ENCODE assay signal across 8 mouse cellular contexts in genomic region chr19:53903507-53904321, GRCm38 (mm10). TPM values are rescaled to one million over a fixed set of nuclear protein-coding genes. Genes with fewer than 3 reads are reported as not detected.
A peak's percentile ranks its signal among the peaks of the same experiment; 100 is the strongest.
DNase-seq lines count a peak whose midpoint lies in the region; ATAC-seq and TF ChIP-seq lines count a peak whose summit lies in the region.

No protein-coding gene starts in this region.

- H3K79me2 ChIP-seq in MEL (ENCODE audit: control insufficient read depth, insufficient read depth, low read length, poor library complexity) = peaks cover 12% of the 10 kb centered on the region

- peaks cover 0 to 14% of the 10 kb centered on the region in 2 experiments; a peak in 3 of 4 replicates for H3K36me3 ChIP-seq in MEL (ENCODE audit: control insufficient read depth in 1 of 2, insufficient read depth in 2 of 2, low read length in 2 of 2)
- no peaks in the 10 kb centered on the region for H3K36me3 ChIP-seq in forebrain, postnatal 0 days (ENCODE audit: insufficient read depth)
- H3K36me3 ChIP-seq in lung, embryonic 16.5 days (ENCODE audit: control insufficient read depth, insufficient read depth, low read length) = no peaks in the 10 kb centered on the region; the same call in 1 of the 2 replicates

- peak; percentile 19 for TF ChIP-seq RAD21 in MEL (IDR thresholded peaks at IDR 0.05; ENCODE audit: low read depth, low read length)

- WGBS in forebrain, postnatal 0 days = under 1% methylated on average over 76 of the region's 83 CpGs
- WGBS in lung, embryonic 16.5 days = under 1% methylated on average over 54 of the region's 83 CpGs

- DNase-seq in MEL (ENCODE audit: low read depth, low spot score) = peak; percentile 88
- peak; percentile 58 for DNase-seq in cerebellum, adult 11 months
- DNase-seq in forebrain, postnatal 0 days = peak; percentile 76
- peak; percentile 56 for DNase-seq in layer of hippocampus, adult 9-11 months
- DNase-seq in ovary, postnatal 14 days (ENCODE audit: low spot score) = peak; percentile 42
- DNase-seq in thymus, postnatal 36 days = peak; percentile 71 to 76

- H3K9me3 ChIP-seq in MEL (replicated peaks; ENCODE audit: insufficient read depth, low read length) = no peaks in the 10 kb centered on the region
- no peaks in the 10 kb centered on the region for H3K9me3 ChIP-seq in forebrain, postnatal 0 days (ENCODE audit: low read length)
- no peaks in the 10 kb centered on the region for H3K9me3 ChIP-seq in lung, embryonic 16.5 days (ENCODE audit: control insufficient read depth, low read length)

- peak in 1 of 2 experiments; percentile 33; a peak in 1 of 4 replicates for TF ChIP-seq EP300 in MEL (IDR thresholded peaks at IDR 0.05; ENCODE audit: low read depth in 1 of 2, low read length in 2 of 2)

- peak overlapping the region; percentile 63 to 96 for H3K4me3 ChIP-seq in MEL (ENCODE audit: control insufficient read depth in 1 of 2, insufficient read depth in 1 of 2, low read depth in 2 of 2, low read length in 2 of 2)
- peak overlapping the region; percentile 94 for H3K4me3 ChIP-seq in forebrain, postnatal 0 days (ENCODE audit: low read depth, low read length)
- H3K4me3 ChIP-seq in lung, embryonic 16.5 days (ENCODE audit: low read length) = peak overlapping the region; percentile 98

- peak overlapping the region; percentile 81 for H3K4me2 ChIP-seq in forebrain, postnatal 0 days (ENCODE audit: low read depth)
- peak overlapping the region; percentile 76 for H3K4me2 ChIP-seq in lung, embryonic 16.5 days (ENCODE audit: low read depth, low read length)

- H3K27ac ChIP-seq in MEL (ENCODE audit: control insufficient read depth, low read depth, low read length) = peak overlapping the region; percentile 52
- peak overlapping the region; percentile 91 for H3K27ac ChIP-seq in forebrain, postnatal 0 days (ENCODE audit: low read depth, low read length)
- peak overlapping the region; percentile 88 for H3K27ac ChIP-seq in lung, embryonic 16.5 days (ENCODE audit: low read length)

- ATAC-seq in forebrain, postnatal 0 days = peak; percentile 72
- peak; percentile 19 to 29 for ATAC-seq in hematopoietic stem cell, adult 5-6 weeks (replicated peaks in 1 of 2; ENCODE audit: insufficient read depth in 1 of 2, low FRiP score in 2 of 2, low TSS enrichment in 1 of 2, low read depth in 1 of 2, poor library complexity in 2 of 2, severe bottlenecking in 2 of 2)
- ATAC-seq in lung, embryonic 16.5 days (ENCODE audit: low read depth) = peak; percentile 64

- peak overlapping the region; percentile 60 for H3K9ac ChIP-seq in MEL (ENCODE audit: control insufficient read depth, low read depth, low read length, poor library complexity, severe bottlenecking)
- H3K9ac ChIP-seq in forebrain, postnatal 0 days = peak overlapping the region; percentile 84
- peak overlapping the region; percentile 95 for H3K9ac ChIP-seq in lung, embryonic 16.5 days (ENCODE audit: low read length)

- no peaks in the 10 kb centered on the region for H3K27me3 ChIP-seq in MEL (ENCODE audit: control insufficient read depth in 1 of 2, insufficient read depth in 2 of 2, low read length in 2 of 2)
- no peaks in the 10 kb centered on the region for H3K27me3 ChIP-seq in forebrain, postnatal 0 days (ENCODE audit: insufficient read depth, low read length)
- H3K27me3 ChIP-seq in lung, embryonic 16.5 days (ENCODE audit: control insufficient read depth, insufficient read depth, low read depth, low read length) = no peaks in the 10 kb centered on the region

- TF ChIP-seq POLR2A in MEL (IDR thresholded peaks at IDR 0.05; ENCODE audit: control insufficient read depth in 1 of 2, insufficient read depth in 1 of 2, low read depth in 1 of 2, low read length in 2 of 2, poor library complexity in 1 of 2) = no peak

- H3K4me1 ChIP-seq in MEL (ENCODE audit: control insufficient read depth in 1 of 2, insufficient read depth in 2 of 2, low read length in 2 of 2) = peaks cover 13 to 17% of the 10 kb centered on the region in 2 experiments
- peaks cover 15% of the 10 kb centered on the region for H3K4me1 ChIP-seq in forebrain, postnatal 0 days (ENCODE audit: insufficient read depth)
- peaks cover 21% of the 10 kb centered on the region for H3K4me1 ChIP-seq in lung, embryonic 16.5 days (replicated peaks; ENCODE audit: control insufficient read depth, insufficient read depth, low read length)

- peak; percentile 12 to 65 (median 52); a peak in 4 of 6 replicates for TF ChIP-seq CTCF in MEL (IDR thresholded peaks at IDR 0.05 in 2 of 3, conservative IDR thresholded peaks at IDR 0.05 in 1 of 3; ENCODE audit: control insufficient read depth in 1 of 3, insufficient read depth in 1 of 3, low read depth in 2 of 3, low read length in 3 of 3, poor library complexity in 1 of 3, severe bottlenecking in 1 of 3)
- peak; percentile 66 for TF ChIP-seq CTCF in forebrain, postnatal 0 days (IDR thresholded peaks at IDR 0.05; ENCODE audit: low read depth)

TF ChIP-seq in MEL, 35 proteins besides CTCF, POLR2A, EP300 and RAD21 (continues in another document):
- peak; percentile 43; the same call in 1 of the 2 replicates for TF ChIP-seq KAT2A (conservative IDR thresholded peaks at IDR 0.05; ENCODE audit: low read depth, low read length)
- TF ChIP-seq TCF12 (IDR thresholded peaks at IDR 0.05; ENCODE audit: low read depth, low read length) = peak; percentile 28; the same call in 1 of the 2 replicates
- TF ChIP-seq POLR2AphosphoS5 (IDR thresholded peaks at IDR 0.05; ENCODE audit: borderline replicate concordance, low read depth, low read length) = peak; percentile 54
- peak; percentile 95 for TF ChIP-seq MXI1 (IDR thresholded peaks at IDR 0.05; ENCODE audit: low read depth, low read length)
- TF ChIP-seq USF1 (IDR thresholded peaks at IDR 0.05; ENCODE audit: low read depth, low read length) = no peak
- TF ChIP-seq BHLHE40 (IDR thresholded peaks at IDR 0.05; ENCODE audit: borderline replicate concordance, low read depth, low read length) = peak; percentile 43; the same call in 1 of the 2 replicates
- TF ChIP-seq CHD1 (IDR thresholded peaks at IDR 0.05; ENCODE audit: low read depth, low read length) = peak; percentile 41; the same call in 1 of the 2 replicates
- TF ChIP-seq USF2 (IDR thresholded peaks at IDR 0.05; ENCODE audit: borderline replicate concordance in 1 of 2, insufficient read depth in 1 of 2, low read depth in 1 of 2, low read length in 2 of 2) = no peak
- no peak for TF ChIP-seq MAFK (IDR thresholded peaks at IDR 0.05; ENCODE audit: borderline replicate concordance, low read depth, low read length)
- TF ChIP-seq SIN3A (IDR thresholded peaks at IDR 0.05; ENCODE audit: low read length) = peak; percentile 97
- TF ChIP-seq NELFE (IDR thresholded peaks at IDR 0.05; ENCODE audit: low read depth, low read length) = peak; percentile 44; the same call in 1 of the 2 replicates
- TF ChIP-seq MAZ (IDR thresholded peaks at IDR 0.05; ENCODE audit: low read depth, low read length) = peak; percentile 86
- TF ChIP-seq ZC3H11A (IDR thresholded peaks at IDR 0.05; ENCODE audit: low read depth, low read length) = peak; percentile 38; the same call in 1 of the 2 replicates
- peak; percentile 13; the same call in 1 of the 2 replicates for TF ChIP-seq NRF1 (IDR thresholded peaks at IDR 0.05; ENCODE audit: insufficient read depth, low read depth, low read length, poor library complexity, severe bottlenecking)
- TF ChIP-seq MYC (IDR thresholded peaks at IDR 0.05; ENCODE audit: low read depth, low read length) = peak; percentile 81
- peak; percentile 73 for TF ChIP-seq ZNF384 (IDR thresholded peaks at IDR 0.05; ENCODE audit: low read depth, low read length)
- peak; percentile 88 for TF ChIP-seq MAX (IDR thresholded peaks at IDR 0.05; ENCODE audit: low read length)
- TF ChIP-seq ETS1 (IDR thresholded peaks at IDR 0.05; ENCODE audit: low read depth, low read length) = peak; percentile 73
- TF ChIP-seq SMC3 (IDR thresholded peaks at IDR 0.05; ENCODE audit: low read depth, low read length) = peak; percentile 52
- no peak for TF ChIP-seq GATA1 (IDR thresholded peaks at IDR 0.05; ENCODE audit: low read depth, low read length)
- peak; percentile 47; the same call in 1 of the 2 replicates for TF ChIP-seq TBP (IDR thresholded peaks at IDR 0.05; ENCODE audit: low read depth, low read length)
- TF ChIP-seq HCFC1 (IDR thresholded peaks at IDR 0.05; ENCODE audit: low read depth, low read length) = peak; percentile 67
- no peak for TF ChIP-seq CHD2 (IDR thresholded peaks at IDR 0.05; ENCODE audit: low read length)
- 0 out of 2 replicates have a peak, but pooled peaks have one; percentile 70 for TF ChIP-seq UBTF (IDR thresholded peaks at IDR 0.05; ENCODE audit: borderline replicate concordance, insufficient read depth, low read depth, low read length)
- no peak for TF ChIP-seq TAL1 (IDR thresholded peaks at IDR 0.05; ENCODE audit: low read length)

RNA-seq across cellular contexts. Expression of gene Pdcd4, which starts 11.7 kb away (rescaled TPM):
- 19.7 and 30.0 TPM in 2 replicates for total RNA-seq in MEL (2012; rRNA removed)
- polyA plus RNA-seq in MEL (2012; ENCODE audit: insufficient read depth in 1 of 2, insufficient read length in 2 of 2, low read depth in 1 of 2, low replicate concordance in 2 of 2, missing spikeins in 1 of 2) = 10 to 100 TPM in 1 of 2 experiments, not detected in 1; 37.6 TPM
- total RNA-seq in forebrain, postnatal 0 days (2014; rRNA removed) = 24.4 and 32.3 TPM in 2 replicates
- 55.1 and 82.7 TPM in 2 replicates for polyA plus RNA-seq in forebrain, postnatal 0 days (2015; fragmentation: Nextera tagmentation; extraction: Ambion mirVana)
- total RNA-seq in hematopoietic stem cell, adult 5-6 weeks (2017) = 182 and 234 TPM in 2 replicates
- polyA plus RNA-seq in lung, embryonic 16.5 days (2015; fragmentation: Nextera tagmentation; extraction: Ambion mirVana) = 99.3 and 112 TPM in 2 replicates

RNA-seq across cellular contexts. Expression of gene Shoc2, which starts 40.4 kb away (rescaled TPM):
- total RNA-seq in MEL (2012; rRNA removed) = 33.4 and 37.0 TPM in 2 replicates
- 10 to 100 TPM in 1 of 2 experiments, not detected in 1; 55.6 TPM for polyA plus RNA-seq in MEL (2012; ENCODE audit: insufficient read depth in 1 of 2, insufficient read length in 2 of 2, low read depth in 1 of 2, low replicate concordance in 2 of 2, missing spikeins in 1 of 2)
- total RNA-seq in forebrain, postnatal 0 days (2014; rRNA removed) = 83.3 and 101 TPM in 2 replicates
- 38.6 and 49.6 TPM in 2 replicates for polyA plus RNA-seq in forebrain, postnatal 0 days (2015; fragmentation: Nextera tagmentation; extraction: Ambion mirVana)
- total RNA-seq in hematopoietic stem cell, adult 5-6 weeks (2017) = 61.1 and 63.8 TPM in 2 replicates
- 45.8 and 49.5 TPM in 2 replicates for polyA plus RNA-seq in lung, embryonic 16.5 days (2015; fragmentation: Nextera tagmentation; extraction: Ambion mirVana)

RNA-seq across cellular contexts. Expression of gene Bbip1, which starts 40.7 kb away (rescaled TPM):
- 71.3 and 81.9 TPM in 2 replicates for total RNA-seq in MEL (2012; rRNA removed)
- polyA plus RNA-seq in MEL (2012; ENCODE audit: insufficient read depth in 1 of 2, insufficient read length in 2 of 2, low read depth in 1 of 2, low replicate concordance in 2 of 2, missing spikeins in 1 of 2) = 10 to 100 TPM in 1 of 2 experiments, not detected in 1; 75.9 TPM
- 138 and 189 TPM in 2 replicates for total RNA-seq in forebrain, postnatal 0 days (2014; rRNA removed)
- 196 and 240 TPM in 2 replicates for polyA plus RNA-seq in forebrain, postnatal 0 days (2015; fragmentation: Nextera tagmentation; extraction: Ambion mirVana)
- 43.6 and 47.7 TPM in 2 replicates for total RNA-seq in hematopoietic stem cell, adult 5-6 weeks (2017)
- 62.2 and 64.4 TPM in 2 replicates for polyA plus RNA-seq in lung, embryonic 16.5 days (2015; fragmentation: Nextera tagmentation; extraction: Ambion mirVana)

Comparison
In these comparisons a context has a peak if more than half of its experiments do, and no peak if none do; other contexts are left out.
1. Peak in every context shown above with its lines: DNase-seq, ATAC-seq, H3K4me3 ChIP-seq and H3K27ac ChIP-seq.